Mouse (Mus musculus) v-Abl transformed pro-B cells (cell line): ENCODE data around the gene Aff1.

ENCODE experiments used
- in situ Hi-C, 2 experiments: fragments of 400-800 bp; cut with MboI; formaldehyde crosslinking; loops; one replicate each; pipeline ENCODE4 v1.15.1; 2025; ENCODE audit not compliant: unreplicated experiment in 2 of 2

Gene Aff1

DNA sequence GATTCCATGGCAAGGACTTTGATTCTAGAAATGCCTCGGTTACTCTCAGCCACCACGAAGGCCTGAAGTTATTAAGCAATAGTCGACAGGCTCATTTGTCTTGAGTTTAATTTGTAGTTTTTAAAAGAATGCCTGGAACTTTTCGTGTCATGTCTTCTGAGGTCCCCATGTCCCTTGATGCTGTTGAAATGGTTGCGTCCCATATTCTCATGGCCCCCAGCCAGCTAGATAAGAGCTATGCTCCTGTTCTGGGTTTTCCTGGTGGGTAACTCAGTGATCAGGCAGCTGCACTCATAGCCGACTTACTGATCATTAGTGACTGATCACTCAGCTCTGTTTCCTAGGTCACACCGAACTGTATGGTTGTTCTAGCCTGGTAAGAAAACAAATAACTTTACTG, 69.6 kb downstream of the Aff1 start:
- in situ Hi-C loops = loop anchor here in 1 of 2 experiments (5.0 kb wide), 1 partner anchor 51 kb away; no protein-coding TSS in a partner anchor

DNA sequence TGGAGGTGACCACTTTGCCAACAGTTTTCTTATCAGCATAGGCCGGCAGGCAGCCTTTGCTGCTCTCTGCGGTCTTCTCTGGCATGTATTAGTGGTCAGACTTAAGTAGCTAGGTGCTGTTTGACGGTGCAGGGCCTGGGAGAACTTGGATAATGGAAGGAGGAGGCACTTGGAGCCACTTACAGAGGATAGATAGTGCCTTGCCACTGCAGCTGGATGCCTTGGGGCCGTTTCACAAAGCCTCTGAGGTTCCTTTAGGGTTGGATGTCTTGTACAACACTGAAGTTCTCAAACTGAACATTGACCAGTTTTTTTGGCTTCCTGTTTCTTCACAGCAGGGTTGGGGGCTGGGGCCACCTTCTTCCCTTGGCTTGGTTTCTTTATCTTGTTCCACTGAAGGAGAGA, 70.7 kb downstream of the Aff1 start:
- in situ Hi-C loops = loop anchor here in 1 of 2 experiments (5.0 kb wide), 1 partner anchor 49 kb away; no protein-coding TSS in a partner anchor

- in situ Hi-C loops = no loop called here
These were observed 73.2 kb downstream of the Aff1 start for GRCm38 (mm10) chr5:103765356-103765755.

DNA sequence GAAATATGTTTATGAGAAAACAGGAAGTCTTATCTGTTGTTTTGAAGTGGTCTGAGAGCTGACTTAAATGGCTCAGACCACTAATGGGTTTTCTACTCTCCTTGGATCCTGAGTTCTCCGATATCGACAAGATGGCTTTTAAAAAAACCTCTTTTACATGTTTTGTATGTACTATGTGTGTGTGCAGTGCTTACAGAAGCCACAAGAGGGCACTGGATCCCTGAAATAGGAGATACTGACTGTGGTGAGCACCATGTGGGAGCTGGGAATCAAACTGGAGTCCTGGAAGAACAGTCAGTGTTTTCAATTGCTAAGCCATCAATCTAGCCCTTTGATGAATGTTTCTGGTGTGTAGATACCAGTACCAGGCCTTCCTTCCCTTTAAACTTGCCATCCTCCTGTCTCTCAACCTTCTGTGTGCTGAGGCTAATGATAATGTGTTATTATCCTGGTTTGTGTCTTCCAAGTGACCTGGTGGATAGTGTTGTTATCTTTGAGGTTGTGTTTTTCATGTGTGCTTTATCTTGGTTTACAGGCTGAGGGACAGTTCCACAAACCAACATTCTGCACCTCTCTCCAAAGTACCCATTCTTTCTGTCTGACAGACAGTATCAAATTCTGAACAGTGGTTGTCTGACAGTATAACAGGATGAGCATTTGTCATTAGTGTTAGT, 73.7 kb downstream of the Aff1 start:
- in situ Hi-C loops = no loop called here

DNA sequence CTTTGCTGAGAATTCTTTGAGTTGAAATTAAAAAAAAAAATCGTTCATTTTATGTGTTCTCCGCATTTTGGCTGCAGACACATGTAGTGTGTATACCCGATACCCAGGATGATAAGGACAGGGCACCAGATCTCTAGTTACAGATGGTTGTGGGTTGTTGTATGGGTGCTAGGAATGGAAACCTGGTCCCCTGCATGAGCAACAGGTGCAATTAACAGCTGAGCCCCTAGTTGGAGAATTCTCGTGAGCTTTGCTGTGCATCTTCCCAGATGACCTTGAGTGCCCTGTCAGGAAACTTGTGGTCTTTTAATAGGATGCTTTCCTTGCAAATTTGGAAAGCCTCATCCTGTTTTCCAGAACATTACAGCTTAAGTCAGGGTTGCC, 74.2 kb downstream of the Aff1 start:
- in situ Hi-C loops = no loop called here

GRCm38 (mm10) chr5:103768961-103769360, 76.8 kb downstream of the Aff1 start:
- in situ Hi-C loops = no loop called here

GRCm38 (mm10) chr5:103769701-103770100, 77.5 kb downstream of the Aff1 start:
- in situ Hi-C loops = no loop called here

- in situ Hi-C loops = no loop called here
These were observed 78.5 kb downstream of the Aff1 start for GRCm38 (mm10) chr5:103770447-103771222.

GRCm38 (mm10) chr5:103771380-103771779, 79.2 kb downstream of the Aff1 start:
- in situ Hi-C loops = no loop called here

DNA sequence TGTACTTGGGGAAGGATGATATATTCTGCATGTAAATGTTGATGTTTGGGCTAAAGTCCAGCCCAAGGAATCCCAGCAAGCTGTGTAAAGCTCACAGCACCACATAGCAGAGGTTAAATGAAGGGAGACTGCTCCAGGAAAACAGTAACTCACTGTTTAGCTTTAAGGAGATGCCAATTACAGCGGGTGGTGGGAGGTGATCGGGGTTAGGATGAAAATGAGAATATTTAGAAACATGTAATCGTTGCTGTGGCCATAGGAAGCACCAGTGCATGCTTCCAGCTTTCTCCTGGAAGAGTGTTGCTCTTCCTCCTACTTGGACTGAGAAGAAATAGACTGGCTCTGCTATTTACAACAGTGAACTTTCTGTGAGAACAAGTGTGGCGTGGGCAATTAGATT, 80.1 kb downstream of the Aff1 start:
- in situ Hi-C loops = no loop called here

- in situ Hi-C loops = no loop called here
These were observed 81.0 kb downstream of the Aff1 start for GRCm38 (mm10) chr5:103773100-103773552.

DNA sequence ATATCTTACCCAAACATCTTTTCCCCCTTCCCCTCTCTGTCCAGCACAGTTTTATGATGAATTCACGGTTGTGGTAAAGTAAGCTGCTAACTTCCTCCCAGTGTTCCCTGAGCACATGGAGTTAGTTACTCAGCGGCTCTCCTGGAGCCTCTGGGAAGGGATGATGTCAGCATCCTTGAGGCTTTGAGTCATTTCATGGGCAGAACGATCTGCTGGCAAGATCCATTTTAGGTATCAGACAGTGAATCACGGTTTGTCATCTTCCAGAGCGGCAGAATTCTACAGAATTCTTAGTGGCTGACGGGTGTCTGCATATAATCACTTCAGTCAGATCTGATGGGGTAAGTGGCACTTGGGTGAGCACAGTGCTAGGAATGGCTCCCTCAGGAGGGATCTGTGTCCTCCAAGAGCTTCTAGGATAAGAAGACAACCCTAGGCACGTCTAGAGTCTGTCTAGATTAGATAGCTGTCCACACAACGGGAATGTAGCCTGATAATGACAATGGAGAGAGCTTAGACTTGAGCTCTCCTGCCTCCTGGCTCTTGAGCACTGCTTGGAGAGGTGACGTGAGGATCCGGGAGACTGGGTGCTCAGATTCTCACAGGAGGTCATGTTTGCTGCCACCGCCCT, 82.6 kb downstream of the Aff1 start:
- in situ Hi-C loops = no loop called here

DNA sequence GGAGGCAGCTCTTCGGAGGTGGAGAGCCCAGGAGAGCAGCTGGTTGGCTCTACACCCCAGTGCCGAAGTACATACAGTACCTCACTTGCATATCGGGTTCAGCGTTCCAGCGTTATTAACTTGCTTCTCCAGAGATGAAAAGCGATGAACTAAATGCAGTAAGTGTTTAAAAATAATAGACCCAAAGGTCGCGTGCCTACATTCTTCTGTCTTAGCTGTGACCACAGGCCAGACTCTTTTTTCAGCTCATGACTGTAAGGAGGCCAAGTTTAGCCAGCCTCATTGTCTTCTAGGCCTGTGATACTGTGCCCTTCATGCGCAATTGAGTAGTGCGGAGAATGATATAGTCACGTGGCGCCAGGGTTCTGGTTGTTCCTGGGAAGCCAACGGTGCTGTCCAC, 83.3 kb downstream of the Aff1 start:
- in situ Hi-C loops = no loop called here

DNA sequence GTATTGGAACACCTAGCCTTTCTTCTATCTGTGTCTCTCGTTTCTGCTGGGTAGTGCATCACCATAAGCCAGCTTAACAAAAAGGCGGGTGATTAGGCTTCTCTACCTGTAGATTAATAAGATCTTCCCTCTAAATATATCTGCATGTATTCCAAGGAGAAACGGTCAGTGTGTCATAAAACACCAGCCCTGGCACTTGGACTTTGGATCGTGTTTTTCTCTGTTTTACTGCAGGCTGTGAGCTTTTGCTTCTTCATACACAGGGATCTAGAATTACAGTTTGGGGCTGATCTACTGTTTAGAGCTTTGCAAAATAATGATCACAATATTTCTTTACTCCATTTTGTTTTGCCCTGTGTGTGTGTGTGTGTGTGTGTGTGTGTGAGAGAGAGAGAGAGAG, 84.7 kb downstream of the Aff1 start:
- in situ Hi-C loops = no loop called here

DNA sequence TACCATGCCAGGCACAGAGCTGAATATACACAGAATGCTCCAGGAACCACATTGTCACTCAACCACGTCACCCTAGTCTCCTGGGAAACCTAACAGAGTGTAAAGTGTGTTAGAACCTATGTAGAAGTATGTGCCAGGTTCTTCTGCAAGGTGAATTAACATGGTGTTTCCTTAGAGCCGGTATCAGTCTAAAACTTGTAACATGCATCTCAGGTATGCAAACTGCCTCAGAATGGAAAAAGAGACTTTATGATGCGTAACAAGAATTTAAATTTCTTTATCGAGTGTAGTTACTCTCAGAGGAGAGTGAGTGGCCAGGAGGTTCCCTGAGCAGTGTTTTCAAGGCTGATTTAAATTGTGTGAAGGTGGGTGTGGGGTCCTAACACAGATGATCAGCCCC, 85.3 kb downstream of the Aff1 start:
- in situ Hi-C loops = no loop called here

- in situ Hi-C loops = no loop called here
These were observed 86.3 kb downstream of the Aff1 start for GRCm38 (mm10) chr5:103778314-103779117.

DNA sequence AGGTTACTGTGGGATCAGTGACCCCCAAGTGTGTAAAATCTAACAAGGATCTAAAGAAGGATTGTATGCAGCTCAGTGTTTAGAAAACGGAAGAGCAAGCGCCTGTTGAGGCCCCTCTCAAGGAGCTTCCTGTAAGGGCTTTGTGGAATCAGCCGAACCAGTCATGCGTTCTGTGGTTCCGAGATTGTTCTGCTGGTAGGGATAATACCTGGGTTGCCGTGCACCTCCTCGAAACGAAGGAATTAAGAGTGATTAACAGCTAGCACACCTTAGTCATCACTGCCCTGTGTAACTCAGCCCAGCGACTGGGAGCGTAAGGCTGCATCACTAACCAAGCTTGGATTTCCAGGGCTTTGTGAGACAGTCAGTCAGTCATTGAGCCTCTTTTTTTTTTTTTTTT, 87.7 kb downstream of the Aff1 start:
- in situ Hi-C loops = no loop called here

DNA sequence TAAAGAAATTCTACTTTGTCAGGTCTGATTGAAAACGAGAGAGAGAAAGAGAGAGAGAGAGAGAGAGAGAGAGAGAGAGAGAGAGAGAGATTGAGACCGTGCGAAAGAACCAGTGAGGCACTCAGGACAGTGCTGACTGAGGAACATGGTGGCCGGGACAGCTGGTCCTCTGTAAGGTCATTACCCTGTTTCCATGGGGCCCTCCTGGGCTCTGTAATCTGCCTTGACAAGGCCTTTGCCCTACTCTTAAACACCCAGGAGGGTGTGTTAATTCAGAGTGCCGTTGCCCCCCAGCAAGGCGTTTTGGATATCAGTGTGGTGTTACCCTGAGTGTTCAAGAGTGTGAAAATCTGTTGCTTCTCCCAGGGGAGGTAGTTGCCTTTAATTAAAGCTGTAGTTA, 88.1 kb downstream of the Aff1 start:
- in situ Hi-C loops = no loop called here

DNA sequence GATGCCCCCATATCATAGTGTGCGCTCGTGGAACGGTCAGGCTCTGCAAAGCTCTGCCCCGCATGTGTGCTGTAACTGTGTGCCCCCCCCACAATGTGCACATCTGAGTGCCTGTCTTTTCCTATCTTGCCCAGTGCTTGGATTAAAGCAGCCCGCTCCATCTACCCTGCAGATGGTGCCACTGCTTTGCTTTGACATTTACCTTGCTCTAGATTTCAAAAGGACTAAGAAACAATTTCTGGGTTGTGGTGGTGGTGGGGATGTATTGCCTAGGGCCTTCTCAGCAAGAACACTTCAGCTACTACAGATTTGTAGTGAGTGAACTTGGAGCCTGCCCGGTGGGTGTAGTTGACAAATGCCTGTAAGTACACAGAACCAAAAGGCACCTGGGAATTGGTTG, 88.7 kb downstream of the Aff1 start:
- in situ Hi-C loops = no loop called here

DNA sequence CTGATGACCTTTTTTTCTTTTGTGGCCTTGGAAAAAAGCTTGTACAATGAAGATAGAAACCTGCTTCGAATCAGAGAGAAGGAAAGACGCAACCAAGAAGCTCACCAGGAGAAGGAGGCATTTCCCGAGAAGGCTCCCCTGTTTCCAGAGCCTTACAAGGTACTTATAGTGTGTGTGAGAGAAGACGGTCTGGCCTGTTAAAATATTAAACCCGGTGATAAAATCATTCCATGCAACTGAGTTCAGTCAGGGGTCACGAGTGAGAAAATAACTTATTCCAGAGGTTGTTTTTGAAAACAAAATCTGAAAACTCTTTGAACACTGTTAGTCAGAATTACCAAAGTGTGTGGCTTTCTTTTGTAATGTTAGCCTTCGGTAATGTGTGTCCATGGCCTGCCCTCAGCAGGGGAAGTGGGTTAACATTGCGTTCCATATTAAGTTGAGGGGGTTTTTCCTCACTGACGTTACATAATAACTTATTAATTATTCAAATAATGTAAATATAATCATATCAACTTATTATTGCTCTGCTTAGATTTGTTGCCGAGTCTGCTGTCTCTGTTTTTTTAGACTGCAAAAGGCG, 91.0 kb downstream of the Aff1 start:
- in situ Hi-C loops = no loop called here
